Mouse (Mus musculus): ENCODE measurements around the gene Bbs9.
A peak's percentile ranks its signal among the peaks of the same experiment; 100 is the strongest.

The Bbs9 gene

GRCm38 (mm10) chr9:22800675-22801074, 325.2 kb downstream of the Bbs9 start:
- DNase-seq (ENCODE audit: low read depth, low spot score) = no peak

GRCm38 (mm10) chr9:22805981-22806380, 330.5 kb downstream of the Bbs9 start:
- no peak for DNase-seq (ENCODE audit: low read depth, low spot score)

GRCm38 (mm10) chr9:22806494-22806893, 331.0 kb downstream of the Bbs9 start:
- no peak for DNase-seq (ENCODE audit: low read depth, low spot score)

- peak; percentile 27 for DNase-seq (ENCODE audit: low read depth, low spot score)
Measured at GRCm38 (mm10) chr9:22807693-22808092, 332.2 kb downstream of the Bbs9 start.

- no peak for DNase-seq (ENCODE audit: low read depth, low spot score)
Measured at GRCm38 (mm10) chr9:22809621-22810126, 334.2 kb downstream of the Bbs9 start.

GRCm38 (mm10) chr9:22810454-22810853, 334.9 kb downstream of the Bbs9 start:
- DNase-seq (ENCODE audit: low read depth, low spot score) = no peak

- DNase-seq (ENCODE audit: low read depth, low spot score) = no peak
Measured at GRCm38 (mm10) chr9:22811931-22812330, 336.4 kb downstream of the Bbs9 start.

- no peak for DNase-seq (ENCODE audit: low read depth, low spot score)
Measured at GRCm38 (mm10) chr9:22814407-22815092, 339.0 kb downstream of the Bbs9 start.

- no peak for DNase-seq (ENCODE audit: low read depth, low spot score)
Measured at GRCm38 (mm10) chr9:22815093-22815458, 339.6 kb downstream of the Bbs9 start.

GRCm38 (mm10) chr9:22819539-22819938, 344.0 kb downstream of the Bbs9 start:
- no peak for DNase-seq (ENCODE audit: low read depth, low spot score)

GRCm38 (mm10) chr9:22820646-22821185, 345.2 kb downstream of the Bbs9 start:
- no peak for DNase-seq (ENCODE audit: low read depth, low spot score)

- DNase-seq (ENCODE audit: low read depth, low spot score) = no peak
Measured at GRCm38 (mm10) chr9:22822770-22823169, 347.3 kb downstream of the Bbs9 start.

- no peak for DNase-seq (ENCODE audit: low read depth, low spot score)
Measured at GRCm38 (mm10) chr9:22823856-22824255, 348.3 kb downstream of the Bbs9 start.

- DNase-seq (ENCODE audit: low read depth, low spot score) = no peak
Measured at GRCm38 (mm10) chr9:22824910-22825309, 349.4 kb downstream of the Bbs9 start.

- no peak for DNase-seq (ENCODE audit: low read depth, low spot score)
Measured at GRCm38 (mm10) chr9:22826571-22826990, 351.1 kb downstream of the Bbs9 start.

GRCm38 (mm10) chr9:22827176-22827770, 351.8 kb downstream of the Bbs9 start:
- no peak for DNase-seq (ENCODE audit: low read depth, low spot score)

- no peak for DNase-seq (ENCODE audit: low read depth, low spot score)
Measured at GRCm38 (mm10) chr9:22829212-22829960, 353.9 kb downstream of the Bbs9 start.

GRCm38 (mm10) chr9:22834994-22835512, 359.5 kb downstream of the Bbs9 start:
- DNase-seq (ENCODE audit: low read depth, low spot score) = no peak

GRCm38 (mm10) chr9:22837000-22837399, 361.5 kb downstream of the Bbs9 start:
- DNase-seq (ENCODE audit: low read depth, low spot score) = no peak

- DNase-seq (ENCODE audit: low read depth, low spot score) = peak; percentile 92
Measured at GRCm38 (mm10) chr9:22837702-22838210, 362.2 kb downstream of the Bbs9 start.

- no peak for DNase-seq (ENCODE audit: low read depth, low spot score)
Measured at GRCm38 (mm10) chr9:22846048-22846447, 370.5 kb downstream of the Bbs9 start.

- peak; percentile 66 for DNase-seq (ENCODE audit: low read depth, low spot score)
Measured at GRCm38 (mm10) chr9:22846783-22847182, 371.3 kb downstream of the Bbs9 start.
